Mouse (Mus musculus): ENCODE measurements around the gene Fam189a1. TPM values are rescaled to one million over a fixed set of nuclear protein-coding genes. Genes with fewer than 3 reads are reported as not detected.

Gene Fam189a1
- 45.7 and 45.8 TPM in 2 replicates for polyA plus RNA-seq (2012; rRNA removed)

DNA sequence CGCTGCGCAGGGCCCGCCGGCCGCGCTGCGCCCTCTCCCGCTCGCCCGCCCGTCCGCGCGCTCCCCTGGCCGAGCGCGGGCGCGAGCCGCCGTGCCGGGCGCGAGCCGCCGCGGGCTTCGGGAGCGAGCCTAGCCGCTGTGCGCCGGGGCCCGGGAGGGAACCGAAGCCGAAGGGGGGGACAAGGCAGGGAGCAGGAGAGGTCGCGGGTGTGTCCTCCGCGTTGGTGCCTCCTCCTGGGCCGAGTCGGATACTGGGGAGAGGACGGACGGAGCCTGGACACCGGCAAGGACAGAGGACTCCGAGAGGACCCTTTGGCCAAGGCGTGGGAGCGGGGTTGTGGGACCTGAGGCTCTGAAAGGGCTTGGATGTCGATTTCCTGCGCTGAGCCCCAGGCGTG lies at the start of gene Fam189a1:
Gene Fam189a1 (minus strand): TSS at position 57 of the 398 bp plus-strand sequence.
- DNase-seq (ENCODE audit: extremely low spot score in 1 of 2, low spot score in 1 of 2) = peak in 1 of 2 experiments; percentile 39

DNA sequence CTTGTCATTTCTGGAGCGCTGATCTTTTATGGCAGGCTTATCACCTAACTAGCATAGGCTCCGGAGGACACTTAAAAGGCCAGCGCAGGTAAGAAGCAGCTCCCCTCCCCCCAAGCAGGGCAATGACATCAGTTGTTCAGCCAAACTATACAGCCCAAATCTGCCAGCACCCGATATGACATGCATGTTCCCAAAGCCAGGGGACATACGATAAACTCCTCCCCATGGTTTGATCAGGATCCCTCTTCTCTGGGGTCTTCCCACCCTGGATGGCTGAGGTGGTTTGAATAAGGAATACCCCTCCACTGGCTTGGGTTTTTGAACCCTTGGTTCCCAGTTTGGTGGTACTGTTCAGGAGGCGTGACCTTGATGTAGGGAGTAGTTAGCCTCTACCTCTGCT lies 49.7 kb upstream of the Fam189a1 start:
- no peak for DNase-seq (ENCODE audit: extremely low spot score in 1 of 2, low spot score in 1 of 2)

DNA sequence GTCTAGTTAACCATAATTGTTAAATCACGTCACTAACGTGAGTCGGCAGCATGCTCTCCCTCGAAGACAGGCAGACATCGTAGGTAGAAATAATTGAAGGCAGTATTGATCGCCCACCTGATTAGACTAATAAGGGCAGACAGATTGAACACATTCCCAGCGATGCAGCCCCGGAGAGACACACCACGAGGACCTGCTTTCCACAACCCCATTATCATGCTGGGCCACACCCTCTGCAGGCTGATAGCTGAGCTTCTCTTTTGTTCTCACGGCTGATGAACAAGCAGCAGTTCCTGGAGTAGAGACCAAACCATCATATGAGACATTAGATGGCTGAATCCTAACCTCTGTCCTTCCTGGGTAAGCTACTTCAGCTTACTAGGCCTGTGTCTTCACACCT lies 46.3 kb upstream of the Fam189a1 start:
- DNase-seq (ENCODE audit: extremely low spot score in 1 of 2, low spot score in 1 of 2) = no peak

DNA sequence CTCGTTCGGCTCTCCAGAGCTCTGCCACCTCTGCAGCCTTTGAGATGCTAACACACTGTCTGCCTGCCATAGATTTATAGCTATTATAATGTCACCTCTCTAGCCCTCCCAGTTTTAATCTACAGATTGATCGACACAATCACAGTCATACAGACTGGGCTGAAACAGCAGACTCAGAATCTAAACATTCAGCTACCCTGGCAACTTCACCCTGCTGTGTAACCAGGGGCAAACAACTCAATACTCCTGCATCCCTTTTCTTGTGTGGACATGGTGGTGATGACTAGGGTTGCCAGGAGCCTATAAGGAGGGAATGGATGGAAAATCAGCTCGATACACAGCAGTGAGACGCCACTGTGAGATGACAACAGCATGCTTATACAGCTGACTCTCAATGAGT lies 24.3 kb upstream of the Fam189a1 start:
- DNase-seq (ENCODE audit: extremely low spot score in 1 of 2, low spot score in 1 of 2) = no peak

DNA sequence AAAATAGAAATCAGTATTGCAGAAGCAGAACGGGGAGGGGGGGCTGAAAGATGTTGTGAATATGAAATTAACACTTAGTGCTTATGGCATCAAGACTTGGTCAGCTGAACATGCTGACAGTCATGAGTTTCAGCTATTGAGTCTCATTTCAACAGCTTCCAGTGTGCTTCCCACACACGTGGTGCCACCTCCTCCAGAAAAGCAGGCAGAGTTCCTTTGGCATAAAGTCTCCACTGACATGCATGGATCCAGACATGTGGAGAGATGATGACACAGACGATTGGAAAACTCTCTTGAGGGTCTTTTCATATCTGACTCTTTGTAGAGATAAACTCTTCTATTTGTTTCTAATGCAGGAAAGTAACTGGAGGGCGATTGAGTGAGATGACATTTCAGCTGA lies 14.4 kb upstream of the Fam189a1 start:
- DNase-seq (ENCODE audit: extremely low spot score in 1 of 2, low spot score in 1 of 2) = peak in 1 of 2 experiments; percentile 49

DNA sequence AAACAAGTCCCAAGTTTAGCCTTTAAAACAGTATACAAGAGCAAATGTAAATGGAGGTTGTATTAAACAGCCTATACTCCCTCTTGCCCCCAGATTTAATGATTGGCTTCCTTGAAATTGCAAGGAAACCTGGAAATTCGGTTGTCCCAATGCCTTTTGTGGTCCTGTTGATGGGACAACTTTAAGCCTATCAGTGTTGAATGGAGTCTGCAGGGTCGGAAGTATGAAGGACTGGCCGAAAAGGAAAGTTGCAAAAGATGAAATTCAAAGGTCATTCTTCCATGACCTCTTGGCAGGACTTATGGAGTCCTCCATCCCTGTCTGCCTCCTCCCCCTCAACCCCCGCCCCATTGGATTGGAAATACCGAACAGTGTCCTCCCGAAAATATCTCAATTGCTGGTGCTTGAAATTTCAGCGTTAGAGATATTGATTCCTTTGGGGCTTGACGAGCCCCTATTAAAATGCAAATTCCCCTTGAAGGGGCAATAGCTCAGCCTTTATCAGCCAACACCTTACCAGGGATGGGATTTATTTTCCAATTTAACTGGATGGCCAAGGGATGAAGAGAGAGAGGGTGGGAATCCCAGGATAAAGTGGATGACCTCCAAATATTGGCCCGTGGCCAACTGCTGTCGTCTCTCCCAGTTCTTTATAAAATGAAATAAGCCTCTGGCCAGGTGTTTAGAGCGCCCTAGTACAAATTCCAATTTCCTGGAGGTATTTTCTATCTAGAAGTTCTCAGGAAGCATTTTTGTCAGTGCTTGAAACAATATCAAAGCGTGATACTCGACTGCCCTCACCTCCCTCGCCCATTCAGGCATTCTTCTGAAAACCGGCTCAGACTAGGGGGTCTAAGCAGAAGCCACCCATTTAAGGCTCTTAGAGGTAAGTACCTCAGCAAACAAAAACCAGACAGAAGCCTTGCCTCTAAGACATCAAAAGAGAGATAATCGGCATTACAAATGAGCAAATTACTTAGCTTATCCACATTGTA lies 958 bp upstream of the Fam189a1 start:
- no peak for DNase-seq (ENCODE audit: extremely low spot score in 1 of 2, low spot score in 1 of 2)

DNA sequence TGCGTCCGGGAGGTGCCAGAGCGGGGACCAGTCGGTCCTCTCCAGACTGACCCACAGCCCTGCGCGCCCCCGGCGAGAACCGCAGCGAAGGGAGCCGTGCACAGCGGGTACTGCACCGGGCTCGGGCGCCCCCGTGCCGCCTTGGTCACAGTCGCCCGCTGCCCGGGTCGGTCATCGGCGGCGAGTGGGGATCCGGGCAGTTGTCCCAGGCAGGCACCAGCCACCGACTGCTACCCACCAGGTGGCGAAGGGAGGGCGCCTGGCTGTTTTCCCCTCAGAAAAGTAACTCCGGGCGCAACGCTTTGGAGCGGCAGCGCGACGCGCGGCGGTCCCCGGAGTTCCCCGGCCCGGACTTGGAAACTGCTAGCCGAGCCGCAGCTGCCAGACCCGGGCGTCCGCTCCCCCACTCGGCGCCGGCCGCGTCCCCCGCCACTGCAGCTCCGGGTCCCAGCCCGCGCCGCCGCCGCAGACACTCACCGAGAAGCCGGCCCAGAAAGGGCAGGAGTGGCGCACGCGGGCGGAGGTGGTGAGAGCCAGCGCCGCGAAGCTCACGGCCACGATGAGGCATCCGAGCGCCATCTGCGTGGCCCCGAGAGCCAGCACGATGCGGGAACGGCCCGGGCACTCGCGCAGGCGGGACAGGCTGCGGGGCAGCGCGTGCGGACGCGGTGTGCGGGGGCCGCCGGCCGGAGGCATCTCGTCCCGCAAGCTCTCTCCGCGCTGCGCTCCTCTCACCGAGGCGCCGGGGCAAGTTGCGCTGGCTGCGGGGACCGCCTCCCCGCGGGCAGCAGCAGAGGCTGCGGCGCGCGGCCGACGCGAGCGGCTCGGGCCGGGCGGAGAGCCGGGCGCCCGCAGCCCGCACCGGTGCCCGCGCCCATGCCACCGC lies 499 bp downstream of the Fam189a1 start:
- DNase-seq (ENCODE audit: extremely low spot score in 1 of 2, low spot score in 1 of 2) = peak; percentile 12 to 57

DNA sequence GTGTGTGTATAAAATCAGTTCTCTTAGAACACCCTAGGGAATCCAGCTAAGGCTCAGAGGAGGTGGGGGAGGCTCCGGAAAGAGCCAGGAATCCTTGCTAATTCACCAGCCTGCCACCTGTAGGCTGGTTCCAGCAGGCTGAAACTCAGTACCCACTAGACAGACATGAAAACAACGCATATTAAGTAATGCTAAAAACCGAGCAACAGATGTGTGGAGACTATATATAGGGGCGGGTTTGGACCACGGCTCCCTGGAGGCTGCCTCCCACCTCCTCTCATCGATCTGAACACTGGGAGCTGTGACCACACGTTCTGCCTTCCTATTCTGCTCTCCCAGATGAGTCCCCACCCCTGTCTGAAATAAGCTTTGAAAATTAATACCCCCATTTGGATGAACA lies 1.8 kb downstream of the Fam189a1 start:
- DNase-seq (ENCODE audit: extremely low spot score in 1 of 2, low spot score in 1 of 2) = peak; percentile 36 to 62

DNA sequence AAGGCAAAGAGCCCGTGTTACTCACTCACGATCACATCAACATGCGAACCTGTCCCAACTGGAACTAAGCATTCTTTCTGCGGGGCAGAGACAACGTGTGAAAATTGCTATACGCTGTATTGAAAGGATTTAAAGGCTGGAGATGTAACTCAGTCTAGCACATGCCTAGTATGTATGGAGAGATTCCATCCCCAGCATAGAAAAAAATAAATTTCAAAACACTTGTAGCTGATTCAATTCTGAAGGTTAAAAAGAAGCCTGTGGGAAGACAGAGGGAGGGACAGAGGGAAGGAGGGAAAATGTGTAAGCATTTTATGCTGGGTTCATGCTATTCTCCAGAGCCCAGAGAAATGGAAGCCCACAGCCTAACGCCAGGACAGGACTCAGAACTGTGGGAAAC lies 2.5 kb downstream of the Fam189a1 start:
- DNase-seq (ENCODE audit: extremely low spot score in 1 of 2, low spot score in 1 of 2) = no peak

DNA sequence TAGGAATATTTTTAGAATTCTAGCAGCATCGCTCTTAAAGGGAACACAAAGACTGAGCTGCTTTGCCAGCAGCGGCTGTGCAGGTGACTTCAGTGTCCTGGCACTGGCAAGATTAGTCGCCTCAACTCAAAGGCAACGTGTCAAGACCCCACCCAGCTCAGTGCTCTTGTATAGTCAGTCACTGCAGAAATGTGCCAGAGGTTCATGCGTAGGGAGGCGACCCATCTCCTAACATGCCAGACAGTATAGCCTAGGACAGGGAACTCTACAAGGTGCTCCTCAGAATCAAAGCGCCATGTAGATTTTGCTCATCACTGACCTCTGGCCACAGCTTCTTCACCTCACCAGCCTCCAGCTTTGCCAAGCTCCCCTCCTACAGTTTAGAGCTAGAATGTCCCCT lies 4.8 kb downstream of the Fam189a1 start:
- no peak for DNase-seq (ENCODE audit: extremely low spot score in 1 of 2, low spot score in 1 of 2)

DNA sequence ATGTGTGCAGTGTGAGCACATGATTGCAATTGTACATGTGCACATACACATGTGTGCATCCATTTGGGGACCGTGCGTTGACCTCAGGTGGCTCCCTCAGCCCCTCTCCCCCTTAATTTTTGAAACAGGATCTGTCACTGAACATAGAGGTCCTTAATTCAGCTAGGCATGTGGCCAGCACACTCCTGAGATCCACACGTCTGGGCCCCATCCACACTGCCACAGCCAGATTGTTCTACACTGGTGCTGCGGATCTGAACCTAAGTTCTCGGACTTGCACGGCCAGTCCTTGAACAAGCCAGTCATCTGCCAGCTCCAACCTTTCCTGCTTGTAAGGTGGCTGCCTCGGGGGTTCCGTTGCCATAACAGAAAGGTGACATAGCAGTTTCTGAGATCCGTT lies 7.3 kb downstream of the Fam189a1 start:
- no peak for DNase-seq (ENCODE audit: extremely low spot score in 1 of 2, low spot score in 1 of 2)

DNA sequence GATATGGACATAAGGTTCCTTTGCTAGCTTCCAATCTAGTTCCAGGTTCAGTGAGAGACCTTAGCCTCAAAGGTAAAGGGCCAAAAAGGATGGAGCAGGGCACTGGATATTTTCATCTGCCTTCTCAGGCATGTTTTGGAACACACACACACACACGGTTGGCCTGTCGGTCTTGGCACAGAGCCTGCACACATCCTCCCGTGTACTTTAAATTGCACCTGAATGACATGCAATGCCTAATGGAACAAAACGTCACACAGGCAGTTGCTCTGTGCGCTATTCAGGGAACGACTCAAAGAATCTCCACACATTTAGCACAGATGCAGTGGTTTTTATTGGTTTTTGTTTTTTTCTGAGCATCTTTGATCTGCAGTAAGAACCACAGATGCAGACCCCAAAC lies 11.5 kb downstream of the Fam189a1 start:
- DNase-seq (ENCODE audit: extremely low spot score in 1 of 2, low spot score in 1 of 2) = no peak

DNA sequence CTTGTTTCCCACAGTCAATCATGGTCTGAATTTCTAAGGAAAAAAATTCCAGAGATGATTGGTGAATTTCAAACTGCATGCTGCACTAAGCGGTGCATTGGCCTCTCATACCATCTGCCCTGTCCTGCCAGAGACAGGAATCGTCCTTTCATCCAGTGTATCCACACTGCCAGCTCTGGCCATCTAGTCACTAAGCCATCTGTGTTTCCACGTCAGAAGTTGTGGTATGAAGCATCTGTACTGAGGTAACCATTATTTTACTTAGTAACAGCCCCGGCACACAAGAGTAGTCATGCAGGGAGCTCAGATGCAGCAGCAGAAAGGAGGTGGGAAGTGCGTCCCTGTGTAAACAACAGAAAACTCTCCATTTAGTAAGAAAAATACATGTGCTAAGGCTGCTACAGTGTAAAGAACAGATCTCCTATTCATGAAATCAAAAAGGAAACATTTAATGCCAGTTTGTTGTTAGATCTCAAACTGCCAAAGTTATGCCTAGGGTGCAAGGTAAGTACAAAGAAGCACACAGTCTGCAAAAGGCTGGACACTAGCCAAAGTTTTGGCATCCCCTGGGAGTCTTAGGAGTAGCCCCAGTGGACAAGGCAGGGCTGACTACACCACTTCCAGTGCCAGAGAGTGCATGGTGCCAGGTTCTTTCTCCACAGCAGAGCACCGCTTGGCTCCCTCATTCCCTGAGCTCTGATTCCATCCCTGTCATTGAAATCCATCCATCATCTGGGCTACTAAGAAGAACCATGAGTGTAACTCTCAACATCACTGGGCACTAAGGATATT lies 14.3 kb downstream of the Fam189a1 start:
- no peak for DNase-seq (ENCODE audit: extremely low spot score in 1 of 2, low spot score in 1 of 2)

DNA sequence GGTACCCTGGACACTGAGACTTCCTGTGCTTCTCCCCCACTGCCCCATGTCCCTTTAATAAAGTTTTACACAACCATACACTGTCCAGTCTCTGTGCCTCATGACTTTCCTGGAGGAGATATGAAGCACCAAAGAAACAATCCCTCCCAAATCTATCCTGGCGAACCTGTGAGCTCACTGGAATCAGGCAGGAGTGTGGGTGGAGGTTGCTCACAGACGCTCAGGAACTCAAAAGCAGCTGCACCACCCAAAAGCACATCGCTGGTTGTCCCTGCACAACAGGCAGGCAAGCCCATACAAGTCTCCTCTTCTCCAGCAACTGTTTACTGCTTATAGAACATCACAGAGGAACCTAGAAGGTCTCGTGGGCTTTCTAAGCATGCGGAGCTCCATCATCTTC lies 15.5 kb downstream of the Fam189a1 start:
- peak in 1 of 2 experiments; percentile 30 for DNase-seq (ENCODE audit: extremely low spot score in 1 of 2, low spot score in 1 of 2)

DNA sequence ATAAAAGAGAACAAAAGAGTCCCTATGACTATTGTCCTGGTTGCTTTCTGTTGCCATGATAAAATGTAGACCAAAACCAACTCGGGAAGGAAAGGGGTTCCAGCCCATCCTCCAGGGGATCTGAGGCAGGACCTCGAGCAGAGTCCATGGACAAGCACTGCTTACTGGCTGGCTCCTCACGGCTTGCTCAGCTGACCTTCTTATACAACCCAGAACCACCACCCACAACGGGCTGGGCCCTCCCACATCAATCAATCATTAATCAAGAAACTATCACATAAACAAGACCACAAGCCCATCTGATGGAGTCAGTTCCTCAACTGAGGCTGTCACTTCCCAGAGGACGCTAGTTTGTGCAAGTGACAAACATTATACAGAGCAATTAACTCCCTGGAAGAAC lies 16.3 kb downstream of the Fam189a1 start:
- DNase-seq (ENCODE audit: extremely low spot score in 1 of 2, low spot score in 1 of 2) = no peak

DNA sequence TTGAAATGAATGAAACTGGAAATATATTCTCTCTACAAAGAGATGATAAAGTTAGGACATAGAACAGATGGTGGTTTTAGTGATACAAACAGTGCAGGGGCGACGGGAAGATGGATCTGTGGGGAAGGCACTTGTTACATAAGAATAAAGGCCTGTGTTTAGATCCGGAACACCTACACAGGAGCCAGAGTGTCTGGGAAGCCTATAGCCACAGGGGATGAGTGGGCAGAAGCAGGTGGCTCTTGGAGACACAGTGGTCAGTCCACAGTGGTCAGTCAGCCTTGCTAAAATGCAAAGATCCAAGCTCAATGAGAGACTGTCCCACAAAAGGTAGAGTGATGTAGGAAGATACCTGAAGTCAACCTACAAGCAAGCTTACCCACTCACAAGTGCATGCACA lies 32.6 kb downstream of the Fam189a1 start:
- DNase-seq (ENCODE audit: extremely low spot score in 1 of 2, low spot score in 1 of 2) = peak; percentile 57 to 67

DNA sequence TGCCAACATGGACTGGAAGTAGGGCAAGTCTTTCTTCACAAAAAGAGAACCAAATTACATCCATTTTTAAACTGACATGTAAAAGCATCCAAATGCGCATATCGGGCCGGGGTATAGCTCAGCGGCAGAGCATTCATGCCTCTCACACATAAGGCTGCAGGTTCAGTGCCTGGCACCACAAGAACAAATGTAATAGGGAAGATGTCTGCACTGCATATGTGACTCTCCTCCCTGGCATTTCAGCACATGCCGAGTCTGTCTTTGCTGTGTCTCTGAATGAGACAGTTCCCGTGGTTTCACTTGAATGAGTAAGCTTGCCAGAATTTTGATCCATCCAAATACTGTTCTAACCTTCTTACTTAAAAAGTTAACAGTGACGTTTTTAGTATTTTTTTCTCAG lies 39.5 kb downstream of the Fam189a1 start:
- no peak for DNase-seq (ENCODE audit: extremely low spot score in 1 of 2, low spot score in 1 of 2)

DNA sequence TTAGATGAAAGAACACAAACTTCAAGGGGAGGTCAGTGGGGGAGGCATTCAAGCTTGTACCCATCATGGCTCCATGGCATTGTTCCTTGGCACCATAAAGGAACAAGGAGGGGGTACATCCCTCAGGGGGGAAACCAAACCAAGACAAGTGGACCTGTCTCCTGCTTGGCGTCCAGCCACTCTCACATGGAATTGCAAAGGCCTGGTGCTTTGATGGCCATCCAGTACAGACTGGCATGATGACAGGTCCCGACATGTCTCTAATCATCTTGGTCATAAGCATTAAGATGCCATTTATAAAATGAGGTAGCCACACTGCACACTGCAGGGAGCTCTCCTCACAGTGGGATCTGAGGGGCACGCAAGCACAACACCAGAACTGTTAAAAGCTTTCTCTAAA lies 41.0 kb downstream of the Fam189a1 start:
- no peak for DNase-seq (ENCODE audit: extremely low spot score in 1 of 2, low spot score in 1 of 2)

DNA sequence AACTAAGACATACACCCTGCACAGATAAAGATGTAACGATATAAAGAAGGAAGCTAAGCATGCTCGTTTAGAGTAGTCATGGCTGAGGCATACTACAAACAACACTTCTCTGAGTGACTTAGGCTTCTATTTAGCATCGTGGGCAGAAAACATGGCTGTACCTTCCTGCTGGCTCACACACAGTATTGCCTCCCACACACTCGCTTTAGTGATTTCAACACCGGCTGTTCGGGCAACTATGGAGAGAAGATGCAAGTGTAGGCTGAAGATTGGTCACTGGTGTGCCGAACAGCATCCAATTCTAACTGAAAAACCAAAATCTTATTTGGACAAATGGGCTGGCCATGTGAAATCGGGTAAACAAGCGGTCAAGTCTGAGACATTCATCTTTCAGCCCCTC lies 44.7 kb downstream of the Fam189a1 start:
- DNase-seq (ENCODE audit: extremely low spot score in 1 of 2, low spot score in 1 of 2) = peak; percentile 82 to 88

DNA sequence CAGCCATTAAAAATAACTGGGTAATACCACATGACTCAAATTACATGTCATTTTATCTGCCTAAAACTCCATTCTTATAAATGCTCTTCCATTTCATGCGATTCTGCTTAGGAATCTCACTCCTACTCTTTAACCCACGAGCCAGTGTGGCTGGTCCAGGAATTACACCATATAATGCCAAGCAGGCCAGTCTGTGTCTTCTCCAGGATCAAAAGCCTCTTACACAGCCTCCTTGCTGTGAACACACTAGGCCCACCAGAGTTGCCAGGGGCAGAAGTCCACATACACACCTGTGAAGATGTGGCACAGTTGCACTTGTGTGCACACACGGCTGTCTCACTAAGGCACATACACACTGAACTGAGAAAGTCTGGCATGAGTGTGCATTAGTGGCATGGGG lies 50.8 kb downstream of the Fam189a1 start:
- no peak for DNase-seq (ENCODE audit: extremely low spot score in 1 of 2, low spot score in 1 of 2)

DNA sequence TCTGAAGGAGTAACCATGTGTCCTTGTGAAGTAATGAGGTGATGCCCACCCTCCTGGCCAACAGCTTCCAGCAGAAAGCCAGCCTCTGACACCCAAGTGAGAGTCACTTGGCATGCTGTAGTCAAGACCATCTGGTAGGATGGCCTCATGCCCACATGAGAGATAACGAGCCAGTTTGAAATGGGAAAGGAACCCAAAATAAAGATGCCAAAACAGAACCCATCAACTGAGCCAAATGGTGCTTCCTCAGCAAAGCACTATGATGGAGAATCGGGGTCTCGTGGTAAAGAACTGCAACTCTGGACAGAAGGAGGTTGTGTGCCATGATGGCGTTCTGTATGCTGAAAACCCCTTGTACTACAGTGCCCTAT lies 51.3 kb downstream of the Fam189a1 start:
- DNase-seq (ENCODE audit: extremely low spot score in 1 of 2, low spot score in 1 of 2) = peak in 1 of 2 experiments; percentile 64

Data from frontal cortex, adult 2 months (tissue).